Comparison of ENCODE assay signal across 10 mouse cellular contexts in the genomic region with DNA sequence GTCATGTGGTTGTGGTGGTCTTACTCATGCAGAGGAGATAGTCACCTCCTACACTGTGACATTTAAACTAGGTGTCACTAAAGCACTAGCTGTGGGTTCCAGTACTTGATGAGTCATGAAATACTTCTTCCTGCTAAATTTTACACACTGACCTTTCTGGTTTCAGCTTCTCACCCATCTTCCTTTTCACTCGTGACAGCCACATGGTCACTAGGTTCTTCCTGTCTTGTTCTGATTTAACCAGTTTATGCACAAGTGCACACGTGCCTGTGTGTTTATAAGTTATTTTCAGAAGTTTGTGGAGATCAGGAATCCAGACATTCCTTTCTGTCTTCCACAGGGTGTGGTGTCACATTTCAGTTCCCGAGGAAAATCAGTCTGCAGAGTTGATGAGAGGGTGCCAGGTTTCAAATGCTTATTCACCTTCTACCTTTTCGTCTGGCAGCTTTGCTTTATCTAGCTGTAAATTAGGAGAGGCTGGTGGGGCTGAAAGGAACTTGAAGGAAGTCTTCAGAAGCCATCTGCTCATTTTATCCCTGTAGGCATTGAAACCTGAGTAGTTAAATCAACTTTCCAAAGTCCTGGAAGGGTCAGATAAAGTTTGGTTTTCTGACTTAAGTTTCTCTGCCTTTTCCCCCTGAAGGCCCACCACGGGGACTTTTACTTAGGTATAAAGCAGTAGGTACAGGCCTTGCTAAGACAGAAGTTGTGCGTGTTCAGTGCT.
A peak's percentile ranks its signal among the peaks of the same experiment; 100 is the strongest.
DNase-seq lines count a peak whose midpoint lies in the region; ATAC-seq and TF ChIP-seq lines count a peak whose summit lies in the region.
"Had no signal": no experiment of that assay in that cellular context is flagged by ENCODE, and none has a peak within 500 bp of the region (broad histone marks: within the 10 kb centered on the region; RNA-seq: fewer than 3 reads in every experiment).

No protein-coding gene starts in this region.

- peak; percentile 31 for DNase-seq in heart, postnatal 0 days (ENCODE audit: low spot score)
- DNase-seq in heart, postnatal 25 days (ENCODE audit: low spot score) = no peak
- peak; percentile 48 for DNase-seq in adipocyte (ENCODE audit: low spot score)
- DNase-seq in B cell, adult 2 months = no peak
- DNase-seq in urinary bladder, postnatal 14 days (ENCODE audit: low spot score) = no peak
- DNase-seq in urinary bladder, adult 2 months (ENCODE audit: low spot score) = no peak
- DNase-seq: lung, postnatal 10 days; right cerebral cortex, postnatal 4 days had no signal

- no peak overlapping the region for H3K27ac ChIP-seq in heart, postnatal 0 days (ENCODE audit: low read depth)
- peak overlapping the region; percentile 7; the same call in 1 of the 2 replicates for H3K27ac ChIP-seq in limb, embryonic 12.5 days

- no peak overlapping the region for H3K9ac ChIP-seq in heart, postnatal 0 days (replicated peaks; ENCODE audit: low read depth, low read length)
- no peak overlapping the region for H3K9ac ChIP-seq in limb, embryonic 12.5 days (replicated peaks)

- H3K4me2 ChIP-seq in heart, postnatal 0 days (ENCODE audit: low read depth, low read length) = no peak overlapping the region
- H3K4me2 ChIP-seq in limb, embryonic 12.5 days = peak overlapping the region; percentile 3; the same call in 1 of the 2 replicates

- no peak for TF ChIP-seq EP300 in heart, postnatal 0 days (IDR thresholded peaks at IDR 0.05; ENCODE audit: low read depth)

- H3ac ChIP-seq in C2C12 (ENCODE audit: control insufficient read depth, insufficient read length, low read depth) = no peak overlapping the region

- 15% methylated on average over 6 of the region's 6 CpGs for WGBS in heart, postnatal 0 days
- 14% methylated on average over 6 of the region's 6 CpGs for WGBS in limb, embryonic 12.5 days

- H3K36me3 ChIP-seq in heart, postnatal 0 days (replicated peaks; ENCODE audit: control insufficient read depth, insufficient read depth, low read length) = no peaks in the 10 kb centered on the region
- no peaks in the 10 kb centered on the region for H3K36me3 ChIP-seq in C2C12 (ENCODE audit: control insufficient read depth, insufficient read depth)
- H3K36me3 ChIP-seq in limb, embryonic 12.5 days = no peaks in the 10 kb centered on the region

- no peak overlapping the region for H3K4me3 ChIP-seq in heart, postnatal 0 days (ENCODE audit: low read depth, low read length)
- H3K4me3 ChIP-seq in C2C12 (ENCODE audit: insufficient read depth, poor library complexity, severe bottlenecking) = no peak overlapping the region
- H3K4me3 ChIP-seq in limb, embryonic 12.5 days (replicated peaks) = no peak overlapping the region

- H3K79me2 ChIP-seq in C2C12 (ENCODE audit: control insufficient read depth, insufficient read depth) = peaks cover 37% of the 10 kb centered on the region

- peaks cover 16% of the 10 kb centered on the region for H3K4me1 ChIP-seq in heart, postnatal 0 days (ENCODE audit: control insufficient read depth, insufficient read depth)
- peaks cover 51% of the 10 kb centered on the region for H3K4me1 ChIP-seq in limb, embryonic 12.5 days (replicated peaks)

- H3K79me3 ChIP-seq in C2C12 (ENCODE audit: low read depth) = peaks cover 4% of the 10 kb centered on the region

- TF ChIP-seq CTCF in heart, postnatal 0 days (IDR thresholded peaks at IDR 0.05; ENCODE audit: low read depth) = no peak
- no peak for TF ChIP-seq CTCF in C2C12 (IDR thresholded peaks at IDR 0.05; ENCODE audit: control insufficient read depth, insufficient read depth, insufficient read length)

- no peaks in the 10 kb centered on the region for H3K27me3 ChIP-seq in heart, postnatal 0 days (ENCODE audit: control insufficient read depth, insufficient read depth, low read length)
- H3K27me3 ChIP-seq in C2C12 (ENCODE audit: control insufficient read depth, insufficient read depth, insufficient read length) = no peaks in the 10 kb centered on the region
- H3K27me3 ChIP-seq in limb, embryonic 12.5 days = no peaks in the 10 kb centered on the region

- ATAC-seq in heart, postnatal 0 days (ENCODE audit: insufficient read depth, low read depth) = peak; percentile 33; the same call in 1 of the 2 replicates
- peak; percentile 77; the same call in 1 of the 2 replicates for ATAC-seq in limb, embryonic 12.5 days (ENCODE audit: insufficient number of reproducible peaks, insufficient read depth, low FRiP score, low TSS enrichment, low read depth)

- intact Hi-C loops in heart, postnatal 25 days (cut with DNase I) = no loop called here

- H3K9me3 ChIP-seq in heart, postnatal 0 days (replicated peaks; ENCODE audit: control insufficient read depth, low read length) = no peaks in the 10 kb centered on the region
- no peaks in the 10 kb centered on the region for H3K9me3 ChIP-seq in limb, embryonic 12.5 days

TF ChIP-seq in C2C12, 6 proteins besides CTCF, POLR2A, EP300 and RAD21:
- TF ChIP-seq CEBPB (IDR thresholded peaks at IDR 0.05; ENCODE audit: low read depth) (no peak), MYOG (IDR thresholded peaks at IDR 0.05; ENCODE audit: control insufficient read depth, extremely low read depth, insufficient read length) (no peak), MAX (IDR thresholded peaks at IDR 0.05) (peak; percentile 93), FOSL1 (IDR thresholded peaks at IDR 0.05; ENCODE audit: insufficient read depth, low read length, poor library complexity, severe bottlenecking) (peak; percentile 31), USF1 (IDR thresholded peaks at IDR 0.05; ENCODE audit: low read depth) (peak; percentile 67), MYOD1 (IDR thresholded peaks at IDR 0.05; ENCODE audit: control insufficient read depth, insufficient read length, low read depth) (no peak)

Comparison
In these comparisons a context has a peak if more than half of its experiments do, and no peak if none do; other contexts are left out.
1. DNase-seq: peak in heart, postnatal 0 days (single experiment) and adipocyte (single experiment); none in heart, postnatal 25 days (single experiment), B cell, adult 2 months (0 of 2), urinary bladder, postnatal 14 days (single experiment) and urinary bladder, adult 2 months (single experiment).